Mouse (Mus musculus): Measurements from ENCODE around the gene Olfr196. TPM values are rescaled to one million over a fixed set of nuclear protein-coding genes. Genes with fewer than 3 reads are reported as not detected.

Olfr196 gene
- polyA plus RNA-seq, 1 experiment from 2014 or later = not detected

Other genes with a start within 250 kb of the Olfr196 start
- not detected in 2 replicates for gene Olfr181, start 241.7 kb downstream of the Olfr196 start, polyA plus RNA-seq (2014; fragmentation: Nextera tagmentation; extraction: Ambion mirVana)
- gene Olfr180, start 241.1 kb downstream of the Olfr196 start, polyA plus RNA-seq (2014; fragmentation: Nextera tagmentation; extraction: Ambion mirVana) = not detected in 2 replicates
- not detected in 2 replicates for gene Olfr183, start 175.1 kb downstream of the Olfr196 start, polyA plus RNA-seq (2014; fragmentation: Nextera tagmentation; extraction: Ambion mirVana)
- gene Olfr186, start 140.2 kb downstream of the Olfr196 start, polyA plus RNA-seq (2014; fragmentation: Nextera tagmentation; extraction: Ambion mirVana) = not detected in 2 replicates
- not detected in 2 replicates for gene Olfr187, start 130.7 kb downstream of the Olfr196 start, polyA plus RNA-seq (2014; fragmentation: Nextera tagmentation; extraction: Ambion mirVana)
- not detected in 2 replicates for gene Olfr190, start 92.4 kb downstream of the Olfr196 start, polyA plus RNA-seq (2014; fragmentation: Nextera tagmentation; extraction: Ambion mirVana)
- gene Olfr191, start 80.6 kb downstream of the Olfr196 start, polyA plus RNA-seq (2014; fragmentation: Nextera tagmentation; extraction: Ambion mirVana) = not detected in 2 replicates
- not detected in 2 replicates for gene Olfr193, start 58.6 kb downstream of the Olfr196 start, polyA plus RNA-seq (2014; fragmentation: Nextera tagmentation; extraction: Ambion mirVana)
- gene Olfr194, start 49.4 kb downstream of the Olfr196 start, polyA plus RNA-seq (2014; fragmentation: Nextera tagmentation; extraction: Ambion mirVana) = not detected in 2 replicates
- gene Olfr195, start 23.4 kb downstream of the Olfr196 start, polyA plus RNA-seq (2014; fragmentation: Nextera tagmentation; extraction: Ambion mirVana) = not detected in 2 replicates
- not detected in 2 replicates for gene Olfr198, start 33.1 kb upstream of the Olfr196 start, polyA plus RNA-seq (2014; fragmentation: Nextera tagmentation; extraction: Ambion mirVana)
- not detected in 2 replicates for gene Olfr199, start 49.3 kb upstream of the Olfr196 start, polyA plus RNA-seq (2014; fragmentation: Nextera tagmentation; extraction: Ambion mirVana)
- not detected in 2 replicates for gene Olfr201, start 102.2 kb upstream of the Olfr196 start, polyA plus RNA-seq (2014; fragmentation: Nextera tagmentation; extraction: Ambion mirVana)
- gene Olfr202, start 116.3 kb upstream of the Olfr196 start, polyA plus RNA-seq (2014; fragmentation: Nextera tagmentation; extraction: Ambion mirVana) = not detected in 2 replicates
- not detected in 2 replicates for gene Olfr203, start 128.4 kb upstream of the Olfr196 start, polyA plus RNA-seq (2014; fragmentation: Nextera tagmentation; extraction: Ambion mirVana)
- not detected in 2 replicates for gene Olfr204, start 147.8 kb upstream of the Olfr196 start, polyA plus RNA-seq (2014; fragmentation: Nextera tagmentation; extraction: Ambion mirVana)
- not detected in 2 replicates for gene Olfr205, start 160.7 kb upstream of the Olfr196 start, polyA plus RNA-seq (2014; fragmentation: Nextera tagmentation; extraction: Ambion mirVana)
- gene Olfr206, start 178.8 kb upstream of the Olfr196 start, polyA plus RNA-seq (2014; fragmentation: Nextera tagmentation; extraction: Ambion mirVana) = not detected in 2 replicates
- not detected in 2 replicates for gene Olfr209, start 193.5 kb upstream of the Olfr196 start, polyA plus RNA-seq (2014; fragmentation: Nextera tagmentation; extraction: Ambion mirVana)
- gene Gabrr3, start 236.9 kb upstream of the Olfr196 start, polyA plus RNA-seq (2014; fragmentation: Nextera tagmentation; extraction: Ambion mirVana) = 0.08 TPM in 1 of 2 replicates, not detected in the other

All from midbrain, embryonic 14.5 days (tissue).